Comparison of ENCODE assay signal across 7 mouse cellular contexts in the genomic region with DNA sequence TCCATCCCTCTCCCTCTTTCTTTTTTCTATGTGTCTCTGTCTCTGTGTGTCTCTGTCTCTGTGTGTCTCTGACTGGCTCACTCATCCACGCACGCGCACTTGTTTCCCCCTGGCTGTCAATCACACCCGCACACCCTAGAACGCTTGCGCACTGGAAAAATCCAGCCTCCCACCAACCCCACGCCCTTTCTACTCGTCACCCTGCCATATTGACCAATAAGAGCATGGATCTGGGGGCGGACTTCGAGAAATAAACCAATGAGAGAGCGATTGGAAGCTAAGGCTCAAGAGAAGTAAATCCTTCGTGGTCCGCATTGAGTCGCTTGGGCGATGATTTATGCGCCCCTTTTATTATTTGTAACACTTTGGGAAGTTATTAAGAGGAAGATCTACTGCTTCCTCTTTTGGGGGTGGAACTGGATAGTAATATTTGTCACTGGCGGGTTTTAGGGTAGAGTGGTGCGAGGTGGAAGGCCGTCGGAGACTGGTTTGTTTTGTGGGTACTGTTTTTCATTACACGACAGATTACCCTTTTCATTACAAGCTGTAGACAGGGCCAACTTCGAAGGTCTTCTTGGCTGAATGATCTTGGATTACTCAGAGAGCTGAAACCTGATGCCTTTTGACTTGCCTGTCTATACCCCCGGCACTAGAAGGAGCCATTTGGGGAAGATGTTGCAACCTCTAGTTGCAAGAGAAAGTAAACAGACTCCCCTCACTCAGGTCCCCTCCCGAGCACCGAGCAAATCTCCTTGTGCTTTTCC.
DNase-seq lines count a peak whose midpoint lies in the region; ATAC-seq and TF ChIP-seq lines count a peak whose summit lies in the region.

No protein-coding gene starts in this region.

- peak overlapping the region; percentile 63 for H3K4me3 ChIP-seq in ES-Bruce4 (ENCODE audit: low read depth, low read length)
- H3K4me3 ChIP-seq in forebrain, embryonic 12.5 days (replicated peaks): peak overlapping the region; percentile 24

- ATAC-seq in forebrain, embryonic 12.5 days (ENCODE audit: low FRiP score): peak; percentile 73

- H3K4me1 ChIP-seq in ES-Bruce4 (ENCODE audit: control insufficient read depth, insufficient read depth, low read length): no peaks in the 10 kb centered on the region
- peaks cover 39% of the 10 kb centered on the region for H3K4me1 ChIP-seq in forebrain, embryonic 12.5 days

- H3K27me3 ChIP-seq in ES-Bruce4 (ENCODE audit: control insufficient read depth, insufficient read depth, low read length, poor library complexity, severe bottlenecking): peaks cover 31% of the 10 kb centered on the region
- H3K27me3 ChIP-seq in forebrain, embryonic 12.5 days: peaks cover 75% of the 10 kb centered on the region

- intact Hi-C loops in heart, postnatal 25 days (cut with DNase I): no loop called here

- WGBS in forebrain, embryonic 12.5 days: under 1% methylated on average over 25 of the region's 25 CpGs

- no peak overlapping the region; the same call in 1 of the 2 replicates for H3K27ac ChIP-seq in ES-Bruce4 (ENCODE audit: insufficient read depth, low read length)
- H3K27ac ChIP-seq in forebrain, embryonic 12.5 days: no peak overlapping the region

- no peaks in the 10 kb centered on the region for H3K36me3 ChIP-seq in ES-Bruce4 (ENCODE audit: control insufficient read depth, insufficient read depth, low read length, poor library complexity, severe bottlenecking)
- no peaks in the 10 kb centered on the region for H3K36me3 ChIP-seq in forebrain, embryonic 12.5 days (replicated peaks)

- H3K9ac ChIP-seq in ES-Bruce4 (ENCODE audit: low read depth, poor library complexity, severe bottlenecking): peak overlapping the region; percentile 55; the same call in 1 of the 2 replicates
- H3K9ac ChIP-seq in forebrain, embryonic 12.5 days: no peak overlapping the region

- H3K4me2 ChIP-seq in forebrain, embryonic 12.5 days: peak overlapping the region; percentile 49

- TF ChIP-seq EP300 in ES-Bruce4 (IDR thresholded peaks at IDR 0.05; ENCODE audit: insufficient read depth, low read depth, low read length): no peak

- H3K9me3 ChIP-seq in ES-Bruce4 (replicated peaks; ENCODE audit: control insufficient read depth, insufficient read depth, low read length, poor library complexity, severe bottlenecking): no peaks in the 10 kb centered on the region
- H3K9me3 ChIP-seq in forebrain, embryonic 12.5 days: no peaks in the 10 kb centered on the region

- peak; percentile 100 for DNase-seq in adipocyte (ENCODE audit: low spot score)
- DNase-seq in heart, postnatal 25 days (ENCODE audit: low spot score): peak; percentile 91
- DNase-seq in kidney, postnatal 4 days: peak; percentile 94 to 96
- DNase-seq in mesoderm, embryonic 11.5 days (ENCODE audit: low read depth, low spot score): peak; percentile 96
- DNase-seq in spleen, postnatal 4 days (ENCODE audit: low spot score in 2 of 2): peak; percentile 79 to 85

- TF ChIP-seq POLR2A in ES-Bruce4 (IDR thresholded peaks at IDR 0.05; ENCODE audit: insufficient read depth, low read length): no peak

- no peak for TF ChIP-seq CTCF in ES-Bruce4 (IDR thresholded peaks at IDR 0.05; ENCODE audit: low read depth, low read length)
